Mouse (Mus musculus) thymus, postnatal 4 days (tissue): ENCODE results near the gene Col8a2.
A peak's percentile ranks its signal among the peaks of the same experiment; 100 is the strongest.

ENCODE experiments used
- DNase-seq: peaks from one replicate; pipeline ENCODE4 v3.0.0; 2021

Gene Col8a2

DNA sequence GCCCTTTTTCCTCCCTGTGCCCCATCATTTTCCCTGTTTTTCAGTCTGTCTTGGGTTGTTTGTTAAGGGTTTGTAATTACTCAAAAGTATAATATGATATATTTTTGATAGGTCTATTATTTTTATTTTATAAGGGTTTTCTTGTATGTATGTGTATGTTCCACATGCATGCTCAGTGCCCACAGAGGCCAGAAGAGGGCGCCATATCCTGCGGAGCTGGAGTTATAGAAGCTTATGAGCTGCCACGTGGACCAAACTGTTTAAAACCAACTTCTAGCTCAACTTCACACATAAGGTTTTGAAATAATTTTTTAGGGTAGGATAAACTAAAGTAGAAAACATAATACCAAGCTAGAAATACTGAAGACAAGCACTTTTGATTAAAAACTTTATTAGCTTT is 45.8 kb downstream of the Col8a2 start:
- peak; percentile 69 for DNase-seq

DNA sequence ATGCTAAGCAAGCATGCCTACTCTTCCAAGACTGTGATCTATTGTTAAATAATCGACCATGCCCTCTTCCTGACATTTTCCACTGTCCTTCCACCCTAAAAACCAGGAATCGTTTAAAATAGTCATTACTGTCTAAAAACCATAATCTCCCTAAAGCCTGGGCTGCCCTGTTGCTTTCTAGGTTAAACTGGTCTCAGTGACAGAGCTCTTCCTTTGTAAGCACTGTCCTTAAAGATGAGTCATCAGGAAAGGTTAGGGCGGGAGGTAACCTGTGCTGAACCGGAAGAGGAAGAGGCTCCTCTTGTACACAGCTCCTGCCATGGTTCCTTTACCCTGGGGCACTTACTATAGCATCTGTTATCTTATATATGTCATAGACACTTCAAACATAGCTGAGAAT is 52.9 kb downstream of the Col8a2 start:
- no peak for DNase-seq

DNA sequence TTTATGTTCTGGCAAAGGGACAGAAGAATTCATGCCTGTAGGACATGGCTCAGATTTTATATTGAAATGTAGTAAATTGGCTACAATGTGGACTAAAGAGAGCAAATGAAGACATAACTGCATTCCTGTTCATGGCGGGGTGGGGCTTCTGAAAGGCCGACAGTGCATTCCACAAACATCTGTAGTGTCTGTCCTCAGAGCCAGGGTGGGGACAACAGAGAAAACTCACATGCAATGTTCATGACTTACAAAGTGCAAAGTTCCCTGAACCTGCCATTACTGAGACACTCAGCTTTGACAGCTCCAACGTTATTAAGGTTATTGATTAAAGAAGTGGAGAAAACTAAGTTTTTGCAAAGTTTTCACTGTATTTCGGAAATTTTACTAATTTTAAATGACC is 56.9 kb downstream of the Col8a2 start:
- no peak for DNase-seq

DNA sequence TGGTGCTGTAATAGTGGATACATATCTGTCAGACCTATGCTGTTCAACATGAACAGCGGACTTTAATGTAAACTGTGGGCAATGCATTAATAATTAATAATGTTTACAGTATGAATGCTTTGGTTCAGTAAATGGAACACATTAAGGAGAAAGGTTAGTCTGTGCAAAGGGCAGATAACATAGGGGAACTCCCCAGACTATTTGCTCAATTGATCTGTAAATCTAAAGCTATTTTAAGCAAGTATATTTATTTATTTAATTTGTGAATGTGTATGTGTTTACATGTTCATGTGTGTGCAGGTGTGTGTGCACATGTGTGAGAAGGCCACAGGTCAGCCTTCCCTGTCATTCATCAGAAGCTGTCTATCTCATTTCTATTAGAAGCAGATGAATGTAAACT is 73.5 kb downstream of the Col8a2 start:
- DNase-seq: no peak
